Mouse (Mus musculus): ENCODE data around the gene A330070K13Rik. TPM values are rescaled to one million over a fixed set of nuclear protein-coding genes. Genes with fewer than 3 reads are reported as not detected.

Gene A330070K13Rik
- not detected for total RNA-seq (2021)

- intact Hi-C loops (cut with DNase I) = no loop called here
- DNase-seq (ENCODE audit: low spot score) = no peak
Observed at GRCm38 (mm10) chr5:130384222-130384912, at the start of gene A330070K13Rik. TSS of gene A330070K13Rik (minus strand) at chr5:130384631.

GRCm38 (mm10) chr5:130411516-130411915 is 27.1 kb upstream of the A330070K13Rik start:
- no peak for DNase-seq (ENCODE audit: low spot score)

GRCm38 (mm10) chr5:130409706-130410105 is 25.3 kb upstream of the A330070K13Rik start:
- DNase-seq (ENCODE audit: low spot score) = no peak
- intact Hi-C loops (cut with DNase I) = no loop called here

More at GRCm38 (mm10) chr5:130411516-130411915, 27.1 kb upstream of the A330070K13Rik start:
- intact Hi-C loops (cut with DNase I) = no loop called here

GRCm38 (mm10) chr5:130405201-130405600 is 20.8 kb upstream of the A330070K13Rik start:
- no peak for DNase-seq (ENCODE audit: low spot score)
- intact Hi-C loops (cut with DNase I) = no loop called here

- no peak for DNase-seq (ENCODE audit: low spot score)
- intact Hi-C loops (cut with DNase I) = no loop called here
Observed at GRCm38 (mm10) chr5:130400136-130400917, 15.9 kb upstream of the A330070K13Rik start.

GRCm38 (mm10) chr5:130395142-130395541 is 10.7 kb upstream of the A330070K13Rik start:
- intact Hi-C loops (cut with DNase I) = no loop called here
- DNase-seq (ENCODE audit: low spot score) = no peak

GRCm38 (mm10) chr5:130394386-130394785 is 10.0 kb upstream of the A330070K13Rik start:
- intact Hi-C loops (cut with DNase I) = no loop called here
- DNase-seq (ENCODE audit: low spot score) = no peak

- intact Hi-C loops (cut with DNase I) = no loop called here
- no peak for DNase-seq (ENCODE audit: low spot score)
Observed at GRCm38 (mm10) chr5:130393618-130394355, 9.4 kb upstream of the A330070K13Rik start.

GRCm38 (mm10) chr5:130386418-130386817 is 2.0 kb upstream of the A330070K13Rik start:
- intact Hi-C loops (cut with DNase I) = no loop called here
- DNase-seq (ENCODE audit: low spot score) = no peak

- intact Hi-C loops (cut with DNase I) = no loop called here
- DNase-seq (ENCODE audit: low spot score) = no peak
Observed at GRCm38 (mm10) chr5:130375411-130375810, 9.0 kb downstream of the A330070K13Rik start.

- intact Hi-C loops (cut with DNase I) = no loop called here
- DNase-seq (ENCODE audit: low spot score) = no peak
Observed at GRCm38 (mm10) chr5:130369237-130369636, 15.2 kb downstream of the A330070K13Rik start, which contains the start of gene Caln1. TSS of gene Caln1 (plus strand) at chr5:130369455.

GRCm38 (mm10) chr5:130368236-130368635 is 16.2 kb downstream of the A330070K13Rik start:
- intact Hi-C loops (cut with DNase I) = no loop called here
- DNase-seq (ENCODE audit: low spot score) = no peak

GRCm38 (mm10) chr5:130363773-130364172 is 20.7 kb downstream of the A330070K13Rik start:
- DNase-seq (ENCODE audit: low spot score) = no peak
- intact Hi-C loops (cut with DNase I) = no loop called here

GRCm38 (mm10) chr5:130363111-130363510 is 21.3 kb downstream of the A330070K13Rik start:
- DNase-seq (ENCODE audit: low spot score) = no peak
- intact Hi-C loops (cut with DNase I) = no loop called here

GRCm38 (mm10) chr5:130355223-130355622 is 29.2 kb downstream of the A330070K13Rik start:
- intact Hi-C loops (cut with DNase I) = no loop called here
- DNase-seq (ENCODE audit: low spot score) = no peak

- no peak for DNase-seq (ENCODE audit: low spot score)
- intact Hi-C loops (cut with DNase I) = no loop called here
Observed at GRCm38 (mm10) chr5:130345871-130346270, 38.6 kb downstream of the A330070K13Rik start.

- intact Hi-C loops (cut with DNase I) = no loop called here
- DNase-seq (ENCODE audit: low spot score) = no peak
Observed at GRCm38 (mm10) chr5:130344999-130345398, 39.4 kb downstream of the A330070K13Rik start.

- intact Hi-C loops (cut with DNase I) = no loop called here
- DNase-seq (ENCODE audit: low spot score) = no peak
Observed at GRCm38 (mm10) chr5:130340656-130341055, 43.8 kb downstream of the A330070K13Rik start.

- DNase-seq (ENCODE audit: low spot score) = no peak
- intact Hi-C loops (cut with DNase I) = no loop called here
Observed at GRCm38 (mm10) chr5:130335462-130335861, 49.0 kb downstream of the A330070K13Rik start.

GRCm38 (mm10) chr5:130333971-130334370 is 50.5 kb downstream of the A330070K13Rik start:
- intact Hi-C loops (cut with DNase I) = no loop called here
- DNase-seq (ENCODE audit: low spot score) = no peak

All from heart, postnatal 25 days (tissue).